In the genomic region with DNA sequence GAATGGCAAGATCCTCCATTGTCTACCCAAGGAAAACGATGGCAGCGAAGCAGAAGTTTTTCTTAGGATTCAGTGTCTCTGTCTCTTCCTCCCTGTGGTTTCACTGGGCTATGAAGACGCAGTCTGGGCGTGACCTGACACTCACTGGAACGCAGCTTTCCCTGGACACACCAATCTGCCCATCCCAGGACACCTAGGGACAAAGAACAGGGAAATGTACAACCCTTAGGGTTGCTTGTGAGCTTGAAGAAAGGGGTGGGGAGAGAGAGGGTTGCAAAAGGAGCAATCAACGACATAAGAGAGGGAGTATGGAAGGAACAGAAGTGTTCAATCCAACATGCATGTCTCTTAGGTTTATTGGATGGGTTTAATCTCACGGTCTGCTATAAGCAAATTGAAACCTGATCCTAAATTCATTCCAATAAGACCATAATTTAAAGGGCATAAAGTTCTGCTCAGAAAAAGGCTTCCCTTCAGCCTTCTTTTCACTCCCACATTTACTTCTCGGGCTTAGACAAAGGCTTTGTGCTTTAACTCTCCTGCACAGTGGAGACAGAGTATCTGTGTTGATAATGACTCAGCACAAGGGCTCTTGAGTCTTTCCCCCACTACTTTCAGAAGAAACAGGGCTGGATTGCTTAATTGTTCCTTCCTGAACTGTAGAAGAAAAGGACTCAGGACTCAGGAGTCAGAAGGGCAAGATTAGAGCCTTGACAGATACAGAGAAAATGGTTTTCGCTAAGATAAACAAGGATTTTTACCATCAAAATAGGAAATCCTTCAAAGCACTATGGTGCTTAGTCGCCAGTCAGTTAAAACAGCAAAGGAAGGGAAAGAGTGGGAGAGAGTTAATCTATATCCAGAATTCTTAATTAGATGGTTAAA, we compare ENCODE assay signal across 8 mouse cellular contexts.
DNase-seq lines count a peak whose midpoint lies in the region; ATAC-seq lines count a peak whose summit lies in the region.

No protein-coding gene starts in this region.

- H3K36me3 ChIP-seq in heart, embryonic 10.5 days, result no peaks in the 10 kb centered on the region
- H3K36me3 ChIP-seq in forebrain, embryonic 16.5 days (ENCODE audit: control insufficient read depth, insufficient read depth), result no peaks in the 10 kb centered on the region

- H3K9ac ChIP-seq in forebrain, embryonic 16.5 days (replicated peaks; ENCODE audit: low read depth, low read length), result no peak overlapping the region

- no peak overlapping the region for H3K4me3 ChIP-seq in heart, embryonic 10.5 days
- no peak overlapping the region for H3K4me3 ChIP-seq in forebrain, embryonic 16.5 days (replicated peaks; ENCODE audit: low read length)

- peaks cover 16% of the 10 kb centered on the region for H3K4me1 ChIP-seq in heart, embryonic 10.5 days
- H3K4me1 ChIP-seq in forebrain, embryonic 16.5 days (replicated peaks; ENCODE audit: control insufficient read depth, insufficient read depth, low read length), result no peaks in the 10 kb centered on the region; the same call in 1 of the 2 replicates

- H3K27me3 ChIP-seq in heart, embryonic 10.5 days (ENCODE audit: insufficient read depth, poor library complexity, severe bottlenecking), result no peaks in the 10 kb centered on the region
- no peaks in the 10 kb centered on the region for H3K27me3 ChIP-seq in forebrain, embryonic 16.5 days (replicated peaks; ENCODE audit: control insufficient read depth, insufficient read depth, low read length)

- DNase-seq in heart, embryonic 10.5 days (ENCODE audit: low spot score), result no peak
- no peak for DNase-seq in heart, postnatal 4 days
- DNase-seq in ES-CJ7 (ENCODE audit: low read depth, low spot score), result peak; percentile 79
- peak; percentile 29 for DNase-seq in lung, postnatal 10 days
- DNase-seq in left cerebral cortex, adult 18-20 months (ENCODE audit: low spot score in 2 of 2), result no peak
- DNase-seq in right cerebral cortex, postnatal 36 days (ENCODE audit: low spot score in 2 of 2), result no peak
- DNase-seq in thymus, adult 18-20 months, result no peak

- no peaks in the 10 kb centered on the region for H3K9me3 ChIP-seq in heart, embryonic 10.5 days
- H3K9me3 ChIP-seq in forebrain, embryonic 16.5 days (ENCODE audit: control insufficient read depth, low read length), result no peaks in the 10 kb centered on the region

- ATAC-seq in forebrain, embryonic 16.5 days, result 0 out of 2 replicates have a peak, but pooled peaks have one; percentile 45

- no peak overlapping the region for H3K4me2 ChIP-seq in forebrain, embryonic 16.5 days (ENCODE audit: low read length)

- peak overlapping the region; percentile 88 for H3K27ac ChIP-seq in heart, embryonic 10.5 days
- H3K27ac ChIP-seq in forebrain, embryonic 16.5 days (ENCODE audit: low read length), result no peak overlapping the region

- WGBS in heart, embryonic 10.5 days, result 42% methylated on average over 10 of the region's 10 CpGs
- 34% methylated on average over 10 of the region's 10 CpGs for WGBS in forebrain, embryonic 16.5 days

Comparison
In these comparisons a context has a peak if more than half of its experiments do, and no peak if none do; other contexts are left out.
1. DNase-seq: peak in ES-CJ7 (single experiment) and lung, postnatal 10 days (single experiment); none in heart, embryonic 10.5 days (single experiment), heart, postnatal 4 days (single experiment), left cerebral cortex, adult 18-20 months (0 of 2), right cerebral cortex, postnatal 36 days (0 of 2) and thymus, adult 18-20 months (0 of 2).